Mouse (Mus musculus): Measurements from ENCODE around the gene Gse1. TPM values are rescaled to one million over a fixed set of nuclear protein-coding genes. Genes with fewer than 3 reads are reported as not detected.

Gene Gse1
- total and polyA plus RNA-seq, 3 experiments: 12.1 to 24.3 (median 21.0) TPM

GRCm38 (mm10) chr8:120261338-120262120, 33.3 kb downstream of the Gse1 start:
- 76% methylated on average over 21 of the region's 21 CpGs for WGBS
- Histone ChIP-seq H3K79me2 (replicated peaks; ENCODE audit: control insufficient read depth, insufficient read depth, low read length) (no peaks in the 10 kb centered on the region), H3K36me3 (ENCODE audit: control insufficient read depth, insufficient read depth, low read length) (no peaks in the 10 kb centered on the region), H3K27me3 (ENCODE audit: control insufficient read depth, insufficient read depth, low read length) (no peaks in the 10 kb centered on the region), H3K4me1 (ENCODE audit: control insufficient read depth, insufficient read depth, low read length) (peaks cover 10% of the 10 kb centered on the region), H3K27ac (no peak overlapping the region), H3K4me3 (no peak overlapping the region), H3K9ac (ENCODE audit: low read depth, low read length) (no peak overlapping the region)
- intact Hi-C loops (cut with DNase I): no loop called here
- TF ChIP-seq CTCF (IDR thresholded peaks at IDR 0.05) (no peak), POLR2A (IDR thresholded peaks at IDR 0.05; ENCODE audit: insufficient read depth, low read depth, low read length) (no peak)
- no peak for DNase-seq

DNA sequence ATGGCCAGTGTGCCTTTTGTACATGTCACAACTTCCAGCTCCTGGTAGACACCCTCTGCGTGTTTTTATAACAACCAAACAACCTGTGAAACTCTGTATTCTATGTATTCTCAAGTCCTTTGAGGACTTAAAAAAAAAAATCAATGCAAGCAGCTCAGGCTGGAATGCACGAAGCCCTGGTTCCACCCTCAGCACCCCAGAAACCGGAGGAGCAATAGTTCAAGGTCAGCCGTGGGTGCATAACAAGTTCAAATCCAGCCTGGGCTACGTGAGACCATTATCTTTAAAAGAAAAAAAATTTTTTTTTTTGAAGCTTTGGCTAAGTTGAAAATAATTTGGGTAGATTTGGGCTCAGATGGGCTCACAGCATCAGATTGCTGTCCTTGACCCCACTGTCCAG, 35.6 kb downstream of the Gse1 start:
- Histone ChIP-seq H3K9ac (ENCODE audit: low read depth, low read length) (no peak overlapping the region), H3K36me3 (ENCODE audit: control insufficient read depth, insufficient read depth, low read length) (no peaks in the 10 kb centered on the region), H3K27ac (no peak overlapping the region), H3K27me3 (ENCODE audit: control insufficient read depth, insufficient read depth, low read length) (no peaks in the 10 kb centered on the region), H3K4me1 (ENCODE audit: control insufficient read depth, insufficient read depth, low read length) (peaks cover 11% of the 10 kb centered on the region), H3K4me3 (no peak overlapping the region), H3K79me2 (replicated peaks; ENCODE audit: control insufficient read depth, insufficient read depth, low read length) (no peaks in the 10 kb centered on the region)
- intact Hi-C loops (cut with DNase I): no loop called here
- 95% methylated on average over 5 of the region's 5 CpGs for WGBS
- DNase-seq: no peak
- TF ChIP-seq CTCF (IDR thresholded peaks at IDR 0.05) (no peak), POLR2A (IDR thresholded peaks at IDR 0.05; ENCODE audit: insufficient read depth, low read depth, low read length) (no peak), EP300 (IDR thresholded peaks at IDR 0.05; ENCODE audit: insufficient read depth, low read depth, low read length) (no peak)

DNA sequence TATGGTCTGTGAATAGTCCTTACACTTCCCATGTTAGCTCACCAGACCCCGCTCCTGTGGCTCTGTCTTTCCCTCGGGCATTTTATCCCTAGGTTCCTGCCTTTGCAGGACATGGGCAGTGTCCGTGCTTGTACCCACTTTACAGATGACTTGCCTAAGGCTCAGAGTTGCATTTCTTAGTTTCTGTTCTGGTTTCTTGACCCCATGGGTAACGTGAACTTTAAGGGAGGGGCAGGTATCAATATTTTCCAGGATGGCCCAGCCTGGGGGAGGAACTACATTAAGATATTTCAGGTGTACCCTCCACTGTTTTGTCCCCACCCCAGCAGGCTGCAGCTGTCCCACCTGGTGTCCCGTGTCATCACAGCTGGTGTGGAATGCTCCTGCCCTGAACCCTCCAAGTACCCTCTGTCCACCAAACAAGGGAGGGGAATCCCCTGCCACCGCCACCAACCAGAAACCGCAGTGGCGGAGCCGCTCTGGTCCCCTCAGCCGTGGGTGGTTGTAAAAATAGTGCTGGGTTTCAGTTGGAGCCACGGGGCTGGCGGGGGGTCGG, 36.2 kb downstream of the Gse1 start:
- DNase-seq: no peak
- H3K4me1 ChIP-seq (ENCODE audit: control insufficient read depth, insufficient read depth, low read length): peaks cover 11% of the 10 kb centered on the region
- H3K36me3 ChIP-seq (ENCODE audit: control insufficient read depth, insufficient read depth, low read length): no peaks in the 10 kb centered on the region
- peak overlapping the region; percentile 22 for H3K9ac ChIP-seq (ENCODE audit: low read depth, low read length)
- H3K79me2 ChIP-seq (replicated peaks; ENCODE audit: control insufficient read depth, insufficient read depth, low read length): no peaks in the 10 kb centered on the region
- peak overlapping the region; percentile 65 for H3K27ac ChIP-seq
- 26% methylated on average over 13 of the region's 13 CpGs for WGBS
- TF ChIP-seq CTCF (IDR thresholded peaks at IDR 0.05): no peak
- no peak for TF ChIP-seq POLR2A (IDR thresholded peaks at IDR 0.05; ENCODE audit: insufficient read depth, low read depth, low read length)
- no peak for TF ChIP-seq EP300 (IDR thresholded peaks at IDR 0.05; ENCODE audit: insufficient read depth, low read depth, low read length)
- H3K27me3 ChIP-seq (ENCODE audit: control insufficient read depth, insufficient read depth, low read length): no peaks in the 10 kb centered on the region
- intact Hi-C loops (cut with DNase I): no loop called here
- H3K4me3 ChIP-seq: peak overlapping the region; percentile 26; the same call in 1 of the 2 replicates

GRCm38 (mm10) chr8:120264944-120265453, 36.7 kb downstream of the Gse1 start:
- peaks cover 11% of the 10 kb centered on the region for H3K4me1 ChIP-seq (ENCODE audit: control insufficient read depth, insufficient read depth, low read length)
- TF ChIP-seq EP300 (IDR thresholded peaks at IDR 0.05; ENCODE audit: insufficient read depth, low read depth, low read length) (0 out of 2 replicates have a peak, but pooled peaks have one; percentile 25), CTCF (IDR thresholded peaks at IDR 0.05) (0 out of 2 replicates have a peak, but pooled peaks have one; percentile 11), POLR2A (IDR thresholded peaks at IDR 0.05; ENCODE audit: insufficient read depth, low read depth, low read length) (no peak)
- peak overlapping the region; percentile 26; the same call in 1 of the 2 replicates for H3K4me3 ChIP-seq
- no peaks in the 10 kb centered on the region for H3K36me3 ChIP-seq (ENCODE audit: control insufficient read depth, insufficient read depth, low read length)
- peak; percentile 75 to 77 for DNase-seq
- WGBS: 0% methylated on average over 16 of the region's 16 CpGs
- H3K27ac ChIP-seq: peak overlapping the region; percentile 65
- no peaks in the 10 kb centered on the region for H3K79me2 ChIP-seq (replicated peaks; ENCODE audit: control insufficient read depth, insufficient read depth, low read length)
- no peaks in the 10 kb centered on the region for H3K27me3 ChIP-seq (ENCODE audit: control insufficient read depth, insufficient read depth, low read length)
- peak overlapping the region; percentile 22 for H3K9ac ChIP-seq (ENCODE audit: low read depth, low read length)
- intact Hi-C loops (cut with DNase I): loop anchor here (5.0 kb wide), 1 partner anchor 33 kb away; no protein-coding TSS in a partner anchor

- no peaks in the 10 kb centered on the region for H3K27me3 ChIP-seq (ENCODE audit: control insufficient read depth, insufficient read depth, low read length)
- H3K79me2 ChIP-seq (replicated peaks; ENCODE audit: control insufficient read depth, insufficient read depth, low read length): no peaks in the 10 kb centered on the region
- TF ChIP-seq POLR2A (IDR thresholded peaks at IDR 0.05; ENCODE audit: insufficient read depth, low read depth, low read length) (no peak), EP300 (IDR thresholded peaks at IDR 0.05; ENCODE audit: insufficient read depth, low read depth, low read length) (no peak), CTCF (IDR thresholded peaks at IDR 0.05) (no peak)
- no peak overlapping the region; the same call in none of the 2 replicates for H3K27ac ChIP-seq
- WGBS: 11% methylated on average over 4 of the region's 4 CpGs
- H3K4me1 ChIP-seq (ENCODE audit: control insufficient read depth, insufficient read depth, low read length): peaks cover 11% of the 10 kb centered on the region
- no peak overlapping the region for H3K4me3 ChIP-seq
- H3K9ac ChIP-seq (ENCODE audit: low read depth, low read length): no peak overlapping the region
- peak; percentile 79 to 83 for DNase-seq
- no peaks in the 10 kb centered on the region for H3K36me3 ChIP-seq (ENCODE audit: control insufficient read depth, insufficient read depth, low read length)
- intact Hi-C loops (cut with DNase I): loop anchor here (5.0 kb wide), 1 partner anchor 33 kb away; no protein-coding TSS in a partner anchor
These were observed 37.2 kb downstream of the Gse1 start for GRCm38 (mm10) chr8:120265471-120265870.

Measured in heart, adult 2 months (tissue).